Mouse (Mus musculus): ENCODE data around the gene Zdhhc19. TPM values are rescaled to one million over a fixed set of nuclear protein-coding genes. Genes with fewer than 3 reads are reported as not detected.

Gene Zdhhc19
- total RNA-seq, 2 experiments from 2014 or later: not detected

- intact Hi-C loops (cut with DNase I): no loop called here
- TF ChIP-seq CTCF (IDR thresholded peaks at IDR 0.05): no peak; the same call in 1 of the 2 replicates
- Histone ChIP-seq H3K27ac (no peak overlapping the region), H3K4me3 (no peak overlapping the region)
- no peak for DNase-seq (ENCODE audit: extremely low spot score in 1 of 2, low spot score in 2 of 2)
Observed at GRCm38 (mm10) chr16:32547156-32548068, 51.3 kb downstream of the Zdhhc19 start.

GRCm38 (mm10) chr16:32550084-32550483 lies 54.0 kb downstream of the Zdhhc19 start:
- DNase-seq (ENCODE audit: extremely low spot score in 1 of 2, low spot score in 2 of 2): no peak
- TF ChIP-seq CTCF (IDR thresholded peaks at IDR 0.05): no peak
- no peak overlapping the region for H3K27ac ChIP-seq
- intact Hi-C loops (cut with DNase I): no loop called here
- H3K4me3 ChIP-seq: no peak overlapping the region

- TF ChIP-seq CTCF (IDR thresholded peaks at IDR 0.05): no peak
- H3K4me3 ChIP-seq: no peak overlapping the region
- no peak overlapping the region for H3K27ac ChIP-seq
- no peak for DNase-seq (ENCODE audit: extremely low spot score in 1 of 2, low spot score in 2 of 2)
- intact Hi-C loops (cut with DNase I): no loop called here
Observed at GRCm38 (mm10) chr16:32550487-32550886, 54.4 kb downstream of the Zdhhc19 start.

- intact Hi-C loops (cut with DNase I): no loop called here
- DNase-seq (ENCODE audit: extremely low spot score in 1 of 2, low spot score in 2 of 2): no peak
- H3K4me3 ChIP-seq: no peak overlapping the region
- H3K27ac ChIP-seq: no peak overlapping the region
- no peak for TF ChIP-seq CTCF (IDR thresholded peaks at IDR 0.05)
Observed at GRCm38 (mm10) chr16:32551346-32551747, 55.3 kb downstream of the Zdhhc19 start.

GRCm38 (mm10) chr16:32555588-32555987 lies 59.5 kb downstream of the Zdhhc19 start:
- intact Hi-C loops (cut with DNase I): loop anchor here (5.0 kb wide), 1 partner anchor 37 kb away; no protein-coding TSS in a partner anchor
- no peak for TF ChIP-seq CTCF (IDR thresholded peaks at IDR 0.05)
- no peak overlapping the region for H3K27ac ChIP-seq

GRCm38 (mm10) chr16:32559493-32559892 lies 63.4 kb downstream of the Zdhhc19 start:
- Histone ChIP-seq H3K27ac (no peak overlapping the region), H3K4me3 (no peak overlapping the region)
- intact Hi-C loops (cut with DNase I): loop anchor here (5.0 kb wide), 1 partner anchor 33 kb away; no protein-coding TSS in a partner anchor
- TF ChIP-seq CTCF (IDR thresholded peaks at IDR 0.05): no peak
- DNase-seq (ENCODE audit: extremely low spot score in 1 of 2, low spot score in 2 of 2): no peak

More at GRCm38 (mm10) chr16:32555588-32555987, 59.5 kb downstream of the Zdhhc19 start:
- no peak overlapping the region for H3K4me3 ChIP-seq
- DNase-seq (ENCODE audit: extremely low spot score in 1 of 2, low spot score in 2 of 2): no peak

DNA sequence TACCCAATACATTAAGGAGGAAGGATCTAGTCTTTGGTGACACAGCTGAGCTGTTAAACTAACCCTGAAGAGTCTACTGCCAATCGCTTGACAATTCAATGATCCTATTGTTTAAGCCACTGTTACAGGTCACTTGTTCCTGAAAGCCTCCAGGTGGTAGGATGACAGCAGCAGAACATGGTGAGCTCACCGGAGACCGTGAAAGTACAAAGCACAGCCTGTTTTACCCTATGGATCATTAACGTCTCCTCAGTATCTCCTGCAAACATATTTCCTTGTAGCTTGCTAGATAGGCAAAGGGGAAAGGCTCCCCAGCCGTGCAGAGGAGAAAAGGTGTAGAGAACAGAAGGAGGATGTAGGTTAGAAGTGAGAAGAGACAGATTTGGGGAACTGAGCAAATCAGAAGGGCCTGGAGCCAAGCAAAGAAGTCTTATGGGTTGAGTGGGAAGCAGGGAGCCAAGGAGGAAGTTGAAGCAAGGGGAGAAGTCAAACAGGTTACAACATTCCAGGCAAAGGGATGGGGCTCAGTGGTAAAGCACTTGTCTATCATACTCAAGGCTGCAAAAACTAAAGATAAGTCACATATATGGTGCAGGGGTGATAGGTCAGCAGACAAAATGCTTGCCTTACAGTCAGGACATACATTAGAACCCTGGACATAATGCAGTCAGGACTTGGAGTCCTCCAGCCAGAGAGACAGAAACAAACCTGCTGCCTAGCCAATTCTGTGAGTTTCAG lies 67.2 kb downstream of the Zdhhc19 start:
- no peak overlapping the region for H3K4me3 ChIP-seq
- H3K27ac ChIP-seq: no peak overlapping the region
- DNase-seq (ENCODE audit: extremely low spot score in 1 of 2, low spot score in 2 of 2): no peak
- no peak for TF ChIP-seq CTCF (IDR thresholded peaks at IDR 0.05)
- intact Hi-C loops (cut with DNase I): no loop called here

- no peak for DNase-seq (ENCODE audit: extremely low spot score in 1 of 2, low spot score in 2 of 2)
- no peak overlapping the region for H3K4me3 ChIP-seq
- H3K27ac ChIP-seq: no peak overlapping the region
- intact Hi-C loops (cut with DNase I): no loop called here
- no peak for TF ChIP-seq CTCF (IDR thresholded peaks at IDR 0.05)
Observed at GRCm38 (mm10) chr16:32567282-32567681, 71.2 kb downstream of the Zdhhc19 start.

DNA sequence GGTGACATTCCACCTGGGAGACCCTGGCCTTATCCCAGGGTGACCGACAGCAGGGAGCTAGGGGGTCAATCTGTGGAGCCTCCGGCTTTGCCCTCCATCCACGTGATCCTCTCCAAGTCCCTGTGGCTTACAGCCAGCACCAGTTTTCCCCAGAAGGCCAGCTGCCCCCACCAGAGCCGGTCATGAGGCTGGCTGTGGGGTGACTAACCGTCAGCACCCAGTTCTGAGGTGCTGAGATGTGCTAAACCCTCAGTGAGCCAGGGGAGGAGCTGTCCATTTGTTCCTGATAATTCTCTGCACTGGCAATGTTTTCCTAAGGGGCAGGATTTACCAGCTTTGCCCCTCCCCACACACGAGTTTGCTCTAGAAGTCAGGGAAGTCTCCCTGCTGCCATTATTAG lies 72.3 kb downstream of the Zdhhc19 start:
- H3K4me3 ChIP-seq: no peak overlapping the region
- intact Hi-C loops (cut with DNase I): no loop called here
- no peak for DNase-seq (ENCODE audit: extremely low spot score in 1 of 2, low spot score in 2 of 2)
- H3K27ac ChIP-seq: no peak overlapping the region
- no peak for TF ChIP-seq CTCF (IDR thresholded peaks at IDR 0.05)

GRCm38 (mm10) chr16:32570042-32570441 lies 74.0 kb downstream of the Zdhhc19 start:
- H3K27ac ChIP-seq: no peak overlapping the region
- intact Hi-C loops (cut with DNase I): no loop called here
- no peak for TF ChIP-seq CTCF (IDR thresholded peaks at IDR 0.05)
- no peak overlapping the region for H3K4me3 ChIP-seq
- no peak for DNase-seq (ENCODE audit: extremely low spot score in 1 of 2, low spot score in 2 of 2)

DNA sequence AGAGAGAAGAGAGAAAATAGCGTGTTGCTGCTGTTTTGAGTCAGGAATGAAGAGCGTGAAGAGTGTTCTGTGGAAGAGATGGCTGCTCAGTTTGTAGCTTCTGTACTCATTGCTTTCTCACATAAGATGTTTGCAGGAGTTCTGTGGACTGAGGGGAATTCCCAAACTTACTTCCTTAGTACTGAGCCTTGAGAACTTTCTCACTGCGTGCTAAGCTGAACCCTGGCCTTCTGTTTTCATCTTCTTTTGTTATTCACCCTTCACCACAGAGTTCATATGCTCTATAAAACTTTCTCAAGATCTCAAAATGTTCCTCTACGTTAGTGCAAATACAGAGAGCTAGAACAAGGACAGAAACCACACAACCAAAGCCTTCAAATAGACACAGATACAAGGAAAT lies 76.5 kb downstream of the Zdhhc19 start:
- TF ChIP-seq CTCF (IDR thresholded peaks at IDR 0.05): no peak
- intact Hi-C loops (cut with DNase I): no loop called here
- no peak for DNase-seq (ENCODE audit: extremely low spot score in 1 of 2, low spot score in 2 of 2)
- no peak overlapping the region for H3K27ac ChIP-seq
- H3K4me3 ChIP-seq: no peak overlapping the region

- Histone ChIP-seq H3K27ac (no peak overlapping the region), H3K4me3 (no peak overlapping the region)
- DNase-seq (ENCODE audit: extremely low spot score in 1 of 2, low spot score in 2 of 2): no peak
- intact Hi-C loops (cut with DNase I): no loop called here
- TF ChIP-seq CTCF (IDR thresholded peaks at IDR 0.05): no peak
Observed at GRCm38 (mm10) chr16:32586482-32586881, 90.4 kb downstream of the Zdhhc19 start.

Data from left cerebral cortex, adult 2 months (tissue).